Mouse (Mus musculus) E14TG2a.4 (cell line): ENCODE measurements around the gene Tbc1d1.

Source experiments
- CTCF ChIP-seq: conservative IDR thresholded peaks from 2 replicates; pipeline ENCODE4 v1.5.1; 2014; ENCODE audit warnings: low read length
- NANOG ChIP-seq: IDR thresholded peaks from 2 replicates; pipeline ENCODE4 v1.6.1; 2014; ENCODE audit warnings: borderline replicate concordance, low read length, mixed read lengths

GRCm38 (mm10) chr5:64376466-64376865, 220.4 kb downstream of the Tbc1d1 start:
- TF ChIP-seq CTCF (no peak), NANOG (no peak)
